Mouse (Mus musculus) embryonic fibroblast, embryonic 13.5 days (primary cell): Measurements from ENCODE around the gene Cyp4f18. TPM values are rescaled to one million over a fixed set of nuclear protein-coding genes. Genes with fewer than 3 reads are reported as not detected.
"Not testable (repeated sequence)": the region's sequence is repeated elsewhere in the genome, so short reads cannot be mapped to it uniquely, and the experiment has no call there.

Experiments used
- H3K27ac ChIP-seq: 2 replicates; pipeline ENCODE4 v1.5.1; 2012; ENCODE audit warnings: low read length, control low read depth, inconsistent platforms; ENCODE audit not compliant: insufficient read depth
- H3K4me1 ChIP-seq: 2 replicates; pipeline ENCODE4 v1.6.1; 2011; ENCODE audit warnings: low read length; ENCODE audit not compliant: control insufficient read depth, insufficient read depth
- H3K4me3 ChIP-seq: 2 replicates; pipeline ENCODE4 v1.5.1; 2011; ENCODE audit warnings: mild to moderate bottlenecking, control low read depth, low read length; ENCODE audit not compliant: insufficient read depth
- CTCF ChIP-seq: IDR thresholded peaks from 2 replicates; pipeline ENCODE4 v1.5.1; 2011; ENCODE audit warnings: mild to moderate bottlenecking, control low read depth, low read length, moderate library complexity, borderline replicate concordance; ENCODE audit not compliant: insufficient read depth
- POLR2A ChIP-seq: IDR thresholded peaks from 2 replicates; pipeline ENCODE4 v1.6.1; 2011; ENCODE audit warnings: low read depth, mild to moderate bottlenecking, control low read depth, low read length, moderate library complexity
- polyA plus RNA-seq: library from polyadenylated mRNA; stranded (reverse); fragments of >200 nt; gene quantifications from 2 replicates; pipeline ENCODE4 v1.2.4, GENCODE M21; 2011; ENCODE audit warnings: low read depth; ENCODE audit not compliant: missing spikeins, insufficient read length

The Cyp4f18 gene
- polyA plus RNA-seq, 1 experiment, result not detected

DNA sequence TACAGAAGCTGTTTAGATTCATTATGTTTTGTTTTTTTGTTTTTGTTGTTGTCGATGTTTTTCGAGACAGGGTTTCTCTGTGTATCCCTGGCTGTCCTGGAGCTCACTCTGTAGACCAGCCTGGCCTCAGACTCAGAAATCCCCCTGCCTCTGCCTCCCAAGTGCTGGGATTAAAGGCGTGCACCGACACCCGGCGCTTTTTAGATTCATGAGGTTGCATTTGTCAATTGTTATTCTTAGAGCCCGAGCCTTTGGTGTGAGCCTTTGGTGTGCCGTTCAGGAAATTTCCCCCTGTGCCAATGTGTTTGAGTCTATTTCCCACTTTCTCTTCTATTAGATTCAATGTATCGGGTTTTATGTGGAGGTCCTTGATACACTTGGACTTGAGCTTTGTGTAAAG, 54.8 kb downstream of the Cyp4f18 start:
- TF ChIP-seq POLR2A, result no peak
- TF ChIP-seq CTCF, result no peak
- no peaks in the 10 kb centered on the region for H3K4me1 ChIP-seq
- no peak overlapping the region for H3K27ac ChIP-seq
- H3K4me3 ChIP-seq, result no peak overlapping the region

DNA sequence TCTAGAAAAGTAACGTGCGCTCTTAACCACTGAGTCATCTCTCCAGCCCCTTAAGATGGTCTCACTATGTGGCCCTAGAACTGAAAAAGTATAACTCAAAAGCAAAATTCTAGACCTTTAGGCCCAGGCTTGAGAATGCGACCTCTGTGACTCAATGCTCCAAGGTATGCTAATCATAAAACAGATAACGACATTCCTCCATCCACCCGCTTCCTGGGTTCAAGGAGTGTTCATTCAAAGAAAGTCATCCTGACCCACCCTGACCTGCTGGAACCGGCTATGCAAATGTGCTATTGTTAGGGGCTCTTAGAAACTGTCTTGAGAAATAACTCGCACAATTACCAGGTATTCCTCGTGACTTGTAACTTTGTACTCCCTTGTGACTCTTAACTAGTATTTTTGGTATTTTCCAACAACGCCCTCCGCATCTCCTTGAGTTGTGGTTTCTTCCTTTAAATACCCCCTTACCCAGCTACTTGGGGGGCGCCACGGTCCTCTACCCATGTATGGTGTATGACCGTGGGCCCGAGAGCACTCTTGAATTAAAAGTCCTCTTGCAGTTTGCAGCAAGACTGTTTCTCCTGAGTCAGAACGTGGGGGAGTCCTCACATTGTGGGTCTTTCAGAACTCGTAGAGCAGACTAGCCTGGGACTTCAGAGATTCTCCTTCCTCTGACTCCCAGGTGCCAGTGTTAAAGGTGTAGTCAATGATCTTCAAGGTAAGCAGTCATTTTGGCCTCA, 56.3 kb downstream of the Cyp4f18 start:
- H3K4me3 ChIP-seq, H3K27ac ChIP-seq, H3K4me1 ChIP-seq: not testable (repeated sequence)

DNA sequence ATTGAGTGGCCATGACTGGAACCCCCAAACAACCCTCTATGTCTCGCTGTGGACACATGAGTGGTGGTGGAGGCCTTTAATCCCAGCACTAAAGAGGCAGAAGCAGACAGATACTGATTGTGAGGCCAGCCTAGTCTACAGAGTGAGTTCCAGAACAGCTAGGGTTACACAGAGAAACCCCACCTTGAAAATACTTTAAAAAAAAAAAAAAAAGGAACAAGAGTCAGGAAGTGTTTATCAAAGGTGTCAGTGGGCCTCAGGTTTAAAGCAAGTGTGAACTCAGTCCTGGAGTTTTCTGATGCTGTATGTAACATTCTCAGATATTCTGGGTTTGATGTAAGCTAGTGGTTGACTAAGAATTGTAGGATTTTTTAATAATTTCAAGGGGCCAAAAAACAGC, 56.9 kb downstream of the Cyp4f18 start:
- Histone ChIP-seq H3K4me3 (no peak overlapping the region), H3K4me1 (no peaks in the 10 kb centered on the region), H3K27ac (no peak overlapping the region)
- TF ChIP-seq POLR2A, result no peak
- no peak for TF ChIP-seq CTCF

DNA sequence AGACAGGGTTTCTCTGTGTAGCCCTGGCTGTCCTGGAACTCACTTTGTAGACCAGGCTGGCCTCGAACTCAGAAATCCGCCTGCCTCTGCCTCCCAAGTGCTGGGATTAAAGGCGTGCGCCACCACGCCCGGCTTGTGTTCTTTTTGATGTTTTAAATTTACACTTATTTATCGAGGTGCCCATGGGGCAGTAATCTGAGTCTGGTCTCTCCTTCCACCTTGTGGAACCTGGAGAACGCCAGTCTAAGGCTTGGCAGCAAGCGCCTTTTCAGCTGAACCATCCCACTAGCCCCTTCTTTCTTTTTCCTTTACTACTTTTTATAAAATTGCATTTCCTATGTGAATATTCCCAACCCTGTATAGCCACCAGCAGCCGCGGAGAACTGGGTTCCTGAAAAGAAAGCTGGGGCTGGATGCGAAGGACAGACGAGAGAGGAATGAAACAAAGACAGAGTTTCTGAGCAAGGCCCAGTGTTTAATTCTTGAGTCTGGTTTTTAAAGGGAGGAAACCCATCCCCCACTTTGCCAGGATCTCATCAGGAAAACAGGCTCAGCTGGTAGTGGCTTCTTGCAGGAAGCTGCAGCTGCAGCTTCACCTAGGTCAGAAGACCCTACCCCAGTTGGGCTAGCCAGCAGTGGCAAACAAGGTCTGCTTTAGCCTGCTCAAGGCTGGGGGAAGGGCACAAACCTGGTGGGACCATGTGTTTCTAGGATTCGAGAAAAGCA, 57.8 kb downstream of the Cyp4f18 start:
- no peak overlapping the region for H3K27ac ChIP-seq
- H3K4me3 ChIP-seq, result peak overlapping the region; percentile 70
- TF ChIP-seq CTCF, result no peak
- TF ChIP-seq POLR2A, result no peak

DNA sequence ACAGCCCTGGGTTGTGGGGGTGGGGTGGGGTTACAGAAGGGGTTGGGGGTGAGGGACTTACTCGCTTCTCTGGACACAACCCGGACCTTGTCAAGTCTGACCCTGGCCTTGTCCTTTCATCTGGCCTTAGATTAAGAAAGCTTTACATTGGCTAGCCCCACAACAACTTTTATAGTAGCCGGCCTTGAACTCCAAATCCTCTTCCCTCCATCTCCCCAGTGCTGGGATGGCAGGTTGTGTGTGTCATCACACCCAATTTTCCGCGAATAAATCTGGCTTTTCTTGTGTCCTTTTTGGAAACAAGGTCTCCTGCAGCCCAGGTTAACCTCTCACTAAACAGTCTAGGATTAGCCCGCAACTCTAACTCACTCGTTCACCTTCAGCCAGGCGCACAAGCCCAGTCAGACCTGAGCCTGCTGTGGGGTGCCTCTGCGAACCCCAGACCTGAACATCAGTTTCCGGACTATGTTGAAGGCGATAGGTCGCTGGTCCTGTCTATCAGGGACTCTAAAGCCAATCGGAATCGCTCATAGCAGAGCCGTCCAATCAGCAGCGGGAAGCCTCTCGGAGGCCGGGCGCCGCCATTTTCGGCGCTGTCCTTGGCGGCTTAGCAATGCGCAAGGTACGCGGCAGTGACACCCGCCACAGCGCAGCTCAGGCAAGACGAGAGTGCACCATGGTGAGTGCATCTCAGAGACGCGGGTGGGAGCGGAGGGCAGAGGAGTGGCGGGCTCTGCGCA, 58.8 kb downstream of the Cyp4f18 start, which contains the start of gene Zfp961:
Gene Zfp961 (plus strand): TSS at position 557 of the 740 bp plus-strand sequence.
- Histone ChIP-seq H3K27ac (no peak within 1 kb of the TSS), H3K4me3 (peak within 1 kb of the TSS; percentile 70), H3K4me1 (no peaks in the 10 kb centered on the region)
- TF ChIP-seq CTCF (no peak), POLR2A (peak; percentile 86)

More for the DNA sequence above, 57.8 kb downstream of the Cyp4f18 start:
- H3K4me1 ChIP-seq, result no peaks in the 10 kb centered on the region

DNA sequence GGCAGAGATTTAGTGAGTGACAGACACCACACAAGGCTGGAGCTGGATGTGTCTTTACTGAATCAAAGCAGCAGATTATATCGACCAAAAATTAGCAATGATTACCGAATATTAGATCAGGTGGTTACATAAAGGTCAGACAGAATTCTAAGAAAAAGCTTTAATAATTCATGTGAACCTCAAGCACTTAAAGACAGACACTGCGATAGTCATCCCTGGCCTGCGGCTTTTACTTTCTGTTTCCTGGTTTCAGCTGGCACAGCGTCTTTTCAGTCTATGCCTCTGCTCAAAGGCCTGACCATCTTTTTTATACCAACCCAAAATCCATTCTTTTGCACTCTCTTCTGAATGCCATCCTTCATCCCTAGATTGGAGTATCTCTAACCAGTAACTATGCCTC, 60.8 kb downstream of the Cyp4f18 start:
- TF ChIP-seq CTCF (no peak), POLR2A (no peak)

DNA sequence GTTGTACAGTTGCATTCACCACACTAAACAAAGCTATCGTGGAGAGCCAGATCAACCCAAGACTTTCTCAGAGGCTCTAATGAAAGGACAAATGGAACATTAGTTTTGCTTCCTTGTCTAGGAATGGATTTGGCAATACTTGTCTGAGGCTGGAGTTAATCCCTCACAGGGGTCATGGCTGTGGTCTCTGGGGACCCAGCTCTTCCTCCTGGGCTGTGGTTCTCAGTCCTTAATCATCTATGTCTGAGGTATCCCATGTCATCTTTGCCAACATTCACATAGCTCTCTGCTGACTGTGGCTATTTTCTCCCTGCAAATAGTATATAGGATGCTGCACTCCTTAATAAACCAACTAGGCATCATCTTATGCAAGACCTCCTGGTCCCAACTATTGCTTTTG, 67.7 kb downstream of the Cyp4f18 start:
- TF ChIP-seq CTCF (no peak), POLR2A (no peak)
- H3K27ac ChIP-seq, result no peak overlapping the region
- H3K4me3 ChIP-seq, result no peak overlapping the region
- H3K4me1 ChIP-seq, result no peaks in the 10 kb centered on the region; the same call in 1 of the 2 replicates

More for the DNA sequence above, 60.8 kb downstream of the Cyp4f18 start:
- H3K4me1 ChIP-seq, result no peaks in the 10 kb centered on the region
- H3K27ac ChIP-seq, result no peak overlapping the region
- no peak overlapping the region for H3K4me3 ChIP-seq

DNA sequence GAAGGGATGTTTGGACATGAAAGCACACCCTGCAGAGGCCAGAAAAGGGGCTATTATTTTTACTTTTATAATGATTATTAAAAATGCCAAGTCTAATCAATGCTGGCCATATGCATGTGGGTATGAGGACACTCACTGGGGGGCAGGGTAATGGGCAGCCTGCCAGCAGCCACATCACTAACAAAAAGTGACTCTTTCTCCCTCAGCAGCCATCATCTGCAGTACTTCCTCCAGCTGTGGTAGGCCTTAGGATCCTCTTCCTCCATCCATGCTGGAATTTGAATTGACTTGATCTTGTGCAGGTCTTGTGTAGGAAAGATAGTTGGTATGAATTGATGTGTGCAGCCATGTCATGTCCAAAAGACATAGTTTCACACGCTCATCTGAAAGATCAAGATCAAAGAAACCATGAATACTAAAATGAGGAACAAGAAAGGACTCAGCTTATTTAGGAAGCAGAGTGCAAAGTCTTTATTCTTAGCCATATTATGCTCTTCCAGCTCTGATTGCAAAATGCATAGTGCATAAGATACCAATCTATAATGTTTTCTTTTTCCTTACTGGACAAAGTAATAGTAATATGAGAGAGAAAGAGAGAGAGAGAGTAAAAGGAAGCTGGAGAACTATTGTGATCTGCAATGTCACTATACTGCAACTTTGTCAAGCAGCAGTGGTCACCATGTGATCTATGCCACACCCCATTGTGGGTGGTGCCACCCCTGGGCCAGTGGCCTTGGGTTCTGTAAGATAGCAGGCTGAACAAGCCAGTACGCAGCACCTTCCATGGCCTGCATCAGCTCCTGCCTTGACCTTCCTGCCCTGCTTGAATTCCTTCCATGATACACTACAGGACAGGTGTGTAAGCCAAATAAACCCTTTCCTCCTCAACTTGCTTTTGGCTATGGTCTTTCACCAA, 68.9 kb downstream of the Cyp4f18 start:
- Histone ChIP-seq H3K4me1 (no peaks in the 10 kb centered on the region; the same call in 1 of the 2 replicates), H3K4me3 (no peak overlapping the region), H3K27ac (no peak overlapping the region)
- TF ChIP-seq POLR2A, result no peak
- no peak for TF ChIP-seq CTCF

Other genes with a start within 250 kb of the Cyp4f18 start
- 6.3 and 7.0 TPM in 2 replicates for gene Zfp709, start 127.6 kb downstream of the Cyp4f18 start, polyA plus RNA-seq
- 2.8 and 5.0 TPM in 2 replicates for gene Zfp882, start 101.0 kb downstream of the Cyp4f18 start, polyA plus RNA-seq
- 25.2 and 26.4 TPM in 2 replicates for gene Zfp617, start 101.0 kb downstream of the Cyp4f18 start, polyA plus RNA-seq
- 11.1 and 12.5 TPM in 2 replicates for gene Zfp961, start 58.6 kb downstream of the Cyp4f18 start, polyA plus RNA-seq
- gene Olfr372, start 31.6 kb upstream of the Cyp4f18 start, polyA plus RNA-seq, result not detected in 2 replicates
- gene Olfr373, start 73.6 kb upstream of the Cyp4f18 start, polyA plus RNA-seq, result not detected in 2 replicates
- gene Olfr374, start 97.4 kb upstream of the Cyp4f18 start, polyA plus RNA-seq, result 0.40 TPM in 1 of 2 replicates, not detected in the other
- gene Tpm4, start 125.3 kb upstream of the Cyp4f18 start, polyA plus RNA-seq, result 1,203 and 1,448 TPM in 2 replicates
- 102 and 115 TPM in 2 replicates for gene Rab8a, start 151.6 kb upstream of the Cyp4f18 start, polyA plus RNA-seq
- not detected in 2 replicates for gene Hsh2d, start 180.0 kb upstream of the Cyp4f18 start, polyA plus RNA-seq
- gene Cib3, start 203.2 kb upstream of the Cyp4f18 start, polyA plus RNA-seq, result not detected in 2 replicates
- not detected in 2 replicates for gene Gm11034, start 204.0 kb upstream of the Cyp4f18 start, polyA plus RNA-seq
- gene Fam32a, start 210.1 kb upstream of the Cyp4f18 start, polyA plus RNA-seq, result 41.4 and 43.8 TPM in 2 replicates
- gene Ap1m1, start 230.4 kb upstream of the Cyp4f18 start, polyA plus RNA-seq, result 65.3 and 67.0 TPM in 2 replicates